Mouse (Mus musculus) small intestine, adult 2 months (tissue): ENCODE results near the gene Cercam.

Experiments used
- CTCF ChIP-seq: fragments of 200-500 bp; IDR thresholded peaks from 2 replicates; pipeline ENCODE4 v1.5.1; 2012; ENCODE audit warnings: low read depth, mild to moderate bottlenecking, control low read depth, inconsistent platforms, low read length, moderate library complexity, mixed read lengths; ENCODE audit not compliant: insufficient replicate concordance, insufficient read length; ENCODE audit errors: extremely low read depth
- POLR2A ChIP-seq: fragments of 200-500 bp; IDR thresholded peaks from 2 replicates; pipeline ENCODE4 v1.6.1; 2012; ENCODE audit warnings: low read depth, mild to moderate bottlenecking, control low read depth, inconsistent platforms, low read length, moderate library complexity

DNA sequence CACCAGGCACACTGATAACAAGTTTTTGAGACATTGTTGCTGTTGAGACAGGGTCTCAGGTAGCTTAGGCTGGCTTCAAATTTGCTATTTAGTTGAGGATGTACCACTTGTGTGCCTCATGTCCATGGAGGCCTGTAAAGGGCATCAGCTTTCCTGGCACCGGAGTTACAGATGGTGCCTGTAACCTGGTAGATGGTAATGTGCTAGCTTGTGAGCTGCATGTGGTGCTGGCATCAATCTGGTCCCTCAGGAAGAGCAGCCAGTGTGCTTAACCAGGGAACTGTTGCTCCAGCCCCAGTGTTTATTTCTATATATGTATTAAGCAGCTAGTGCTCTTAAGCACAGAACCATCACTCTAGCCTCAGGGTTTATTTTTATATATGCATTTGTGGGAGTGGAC lies 27.1 kb downstream of the Cercam start:
- TF ChIP-seq CTCF (no peak), POLR2A (no peak)
